Mouse (Mus musculus): ENCODE measurements around the gene Iqcb1. TPM values are rescaled to one million over a fixed set of nuclear protein-coding genes. Genes with fewer than 3 reads are reported as not detected.
A peak's percentile ranks its signal among the peaks of the same experiment; 100 is the strongest.
"Not testable (repeated sequence)": the region's sequence is repeated elsewhere in the genome, so short reads cannot be mapped to it uniquely, and the experiment has no call there.

Gene Iqcb1
- total RNA-seq (2017) = 19.4 and 26.1 TPM in 2 replicates

DNA sequence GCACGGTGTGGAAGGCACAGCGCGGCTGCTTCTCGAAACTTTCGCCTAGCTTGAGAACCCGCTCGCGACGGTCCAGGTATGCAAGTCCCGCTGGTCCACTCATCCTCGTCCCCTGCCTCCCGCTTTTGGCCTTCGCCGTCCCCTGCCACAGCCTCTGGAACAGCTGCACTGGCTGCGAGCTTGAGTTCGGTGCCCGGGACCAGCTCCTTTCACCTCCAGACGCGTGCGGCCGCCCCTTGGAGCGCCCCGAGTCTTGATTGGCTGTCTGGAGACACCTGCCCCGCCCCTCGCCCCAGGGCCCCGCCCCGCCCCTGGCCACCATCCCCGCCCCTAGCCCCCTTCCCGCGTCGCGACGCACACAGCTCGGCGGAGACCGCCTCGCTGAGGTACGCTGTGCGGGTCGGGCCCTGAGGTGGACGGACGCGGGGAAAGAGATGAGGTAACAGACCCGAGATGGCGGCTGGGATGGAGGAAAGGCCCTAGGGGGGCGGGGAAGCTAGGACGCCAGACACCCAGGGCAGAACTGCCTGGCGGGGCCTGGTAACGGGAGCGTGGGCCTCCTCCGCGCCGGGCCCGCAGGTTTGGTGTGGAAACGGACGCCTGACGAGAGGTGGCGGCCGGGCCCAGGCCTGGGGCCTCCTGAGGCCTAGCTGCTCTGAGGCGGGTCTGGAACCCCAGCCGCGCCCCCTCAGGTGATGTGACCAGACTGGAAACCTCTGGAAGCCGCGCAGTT is at the start of gene Iqcb1:
Iqcb1 (plus strand) TSS at position 332 of the 733 bp plus-strand sequence.
- peak; percentile 88 for ATAC-seq (ENCODE audit: extremely low read depth, insufficient number of reproducible peaks, low FRiP score, poor library complexity, severe bottlenecking)

GRCm38 (mm10) chr16:36784146-36784545 is 44.0 kb upstream of the Iqcb1 start:
- ATAC-seq (ENCODE audit: extremely low read depth, insufficient number of reproducible peaks, low FRiP score, poor library complexity, severe bottlenecking) = no peak

GRCm38 (mm10) chr16:36784594-36785313 is 43.4 kb upstream of the Iqcb1 start, which contains the start of gene Slc15a2:
Gene Slc15a2, minus strand, starts transcription at chr16:36784962.
- no peak for ATAC-seq (ENCODE audit: extremely low read depth, insufficient number of reproducible peaks, low FRiP score, poor library complexity, severe bottlenecking)

- no peak for ATAC-seq (ENCODE audit: extremely low read depth, insufficient number of reproducible peaks, low FRiP score, poor library complexity, severe bottlenecking)
Measured at GRCm38 (mm10) chr16:36786466-36786865, 41.7 kb upstream of the Iqcb1 start.

DNA sequence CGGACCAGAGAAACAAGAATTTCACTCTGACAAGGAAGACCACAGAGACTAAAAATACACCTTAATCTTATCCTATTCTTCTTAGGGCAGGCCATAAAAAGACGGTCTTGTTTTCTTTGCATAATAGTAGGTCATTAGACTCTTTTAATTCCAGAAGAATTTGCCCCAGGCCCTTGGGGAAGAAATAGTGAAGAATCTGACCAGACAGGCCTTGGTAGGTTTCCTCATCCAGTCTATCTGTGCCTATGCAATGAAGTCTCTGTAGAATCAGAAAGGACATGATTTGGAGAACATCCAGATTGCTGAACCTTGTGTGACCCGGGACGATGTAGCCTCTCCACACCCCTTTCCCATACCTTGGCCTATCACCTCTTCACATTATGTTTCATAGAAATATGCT is 38.0 kb upstream of the Iqcb1 start:
- ATAC-seq (ENCODE audit: extremely low read depth, insufficient number of reproducible peaks, low FRiP score, poor library complexity, severe bottlenecking) = no peak

GRCm38 (mm10) chr16:36794976-36795375 is 33.2 kb upstream of the Iqcb1 start:
- no peak for ATAC-seq (ENCODE audit: extremely low read depth, insufficient number of reproducible peaks, low FRiP score, poor library complexity, severe bottlenecking)

DNA sequence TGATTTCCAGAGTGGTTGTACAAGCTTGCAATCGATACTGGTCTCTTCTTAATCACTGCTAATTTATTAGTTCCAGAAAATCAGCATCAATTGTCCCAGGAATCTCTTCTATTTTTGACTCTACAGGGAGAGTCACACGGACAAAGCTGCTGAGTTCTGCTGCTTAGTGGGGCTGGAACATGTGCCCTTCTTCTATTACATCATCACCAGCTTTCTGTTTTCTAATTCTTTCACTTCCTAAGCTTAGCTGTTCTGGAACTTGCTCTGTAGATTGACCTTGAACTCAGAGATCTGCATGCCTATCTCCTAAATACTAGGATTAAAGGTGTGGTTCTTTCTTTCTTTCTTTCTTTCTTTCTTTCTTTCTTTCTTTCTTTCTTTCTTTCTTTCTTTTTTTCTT is 29.9 kb upstream of the Iqcb1 start:
- ATAC-seq (ENCODE audit: extremely low read depth, insufficient number of reproducible peaks, low FRiP score, poor library complexity, severe bottlenecking) = no peak

DNA sequence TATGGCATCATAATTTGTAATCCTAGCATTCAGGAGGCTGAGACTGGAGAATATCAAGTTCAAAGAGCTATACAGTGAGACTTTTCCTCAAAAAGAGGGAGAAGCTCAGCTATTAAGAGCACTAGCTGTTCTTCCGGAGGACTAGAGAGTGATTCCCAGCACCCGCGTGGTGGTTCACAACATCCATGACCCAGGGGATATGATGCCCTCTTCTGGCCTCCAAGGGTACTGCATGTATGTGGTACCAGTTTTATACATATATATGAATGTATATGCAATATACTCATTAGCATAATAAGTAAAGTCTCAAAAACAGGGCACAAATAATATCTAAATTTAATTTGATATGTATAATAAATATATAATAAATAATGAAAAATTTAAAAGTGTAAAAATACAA is 25.8 kb upstream of the Iqcb1 start:
- no peak for ATAC-seq (ENCODE audit: extremely low read depth, insufficient number of reproducible peaks, low FRiP score, poor library complexity, severe bottlenecking)

DNA sequence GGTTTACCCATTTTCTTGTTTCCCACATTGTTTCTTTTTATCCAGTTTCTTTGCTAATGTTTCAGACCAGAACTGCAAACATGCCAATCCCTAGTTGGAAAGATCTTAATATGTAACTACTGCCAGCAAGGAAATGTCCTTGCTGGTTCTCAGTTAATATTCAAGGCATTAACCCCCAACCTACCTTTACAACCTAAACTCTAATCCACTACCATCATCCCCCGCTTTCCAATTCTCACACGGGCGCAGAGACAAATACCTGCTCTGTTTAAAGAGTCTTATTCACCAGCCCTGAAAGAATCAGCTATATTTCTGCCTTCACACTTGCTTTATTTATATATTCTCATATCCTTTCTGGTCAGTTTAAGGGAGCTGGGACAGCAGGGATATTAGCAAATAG is 19.6 kb upstream of the Iqcb1 start:
- no peak for ATAC-seq (ENCODE audit: extremely low read depth, insufficient number of reproducible peaks, low FRiP score, poor library complexity, severe bottlenecking)

DNA sequence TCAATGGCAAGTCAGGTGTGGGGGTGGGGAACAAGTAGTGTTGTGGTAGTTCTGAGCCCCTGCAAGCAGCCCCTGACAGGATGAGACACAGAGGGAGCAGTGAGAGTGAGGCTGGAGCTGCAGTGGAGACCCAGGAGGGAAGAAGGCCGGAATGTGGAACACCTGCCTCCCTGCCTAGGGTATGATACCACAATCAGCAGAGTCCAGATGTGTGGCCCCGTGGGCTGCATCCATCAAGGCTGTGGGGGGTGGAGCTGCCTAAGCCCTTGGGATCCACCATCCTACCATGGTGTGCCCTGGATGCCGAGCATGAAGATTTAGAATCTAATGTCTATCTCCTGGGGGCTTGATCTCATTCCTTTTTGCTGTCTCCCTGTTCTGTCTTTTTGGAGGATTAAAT is 14.5 kb upstream of the Iqcb1 start:
- ATAC-seq (ENCODE audit: extremely low read depth, insufficient number of reproducible peaks, low FRiP score, poor library complexity, severe bottlenecking) = no peak

DNA sequence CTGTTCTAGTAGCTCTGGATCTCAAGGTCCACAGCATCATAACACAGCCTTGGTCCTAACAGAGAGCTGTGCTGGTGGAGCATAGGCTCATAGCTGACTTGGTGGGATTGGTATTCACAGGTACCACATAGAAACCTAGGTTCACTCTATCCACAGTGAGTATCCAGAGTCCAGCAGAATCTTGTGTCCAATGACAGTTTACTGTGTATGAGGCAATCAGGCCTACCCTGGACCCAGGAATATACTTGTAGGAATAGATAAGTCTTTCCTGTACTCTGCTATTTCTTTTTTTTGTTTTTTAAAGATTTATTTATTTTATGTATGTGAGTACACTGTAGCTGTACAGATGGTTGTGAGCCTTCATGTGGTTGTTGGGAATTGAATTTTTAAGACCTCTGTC is 11.3 kb upstream of the Iqcb1 start:
- ATAC-seq (ENCODE audit: extremely low read depth, insufficient number of reproducible peaks, low FRiP score, poor library complexity, severe bottlenecking) = no peak

- ATAC-seq (ENCODE audit: extremely low read depth, insufficient number of reproducible peaks, low FRiP score, poor library complexity, severe bottlenecking) = peak; percentile 97
Measured at GRCm38 (mm10) chr16:36817321-36817926, 10.8 kb upstream of the Iqcb1 start.

DNA sequence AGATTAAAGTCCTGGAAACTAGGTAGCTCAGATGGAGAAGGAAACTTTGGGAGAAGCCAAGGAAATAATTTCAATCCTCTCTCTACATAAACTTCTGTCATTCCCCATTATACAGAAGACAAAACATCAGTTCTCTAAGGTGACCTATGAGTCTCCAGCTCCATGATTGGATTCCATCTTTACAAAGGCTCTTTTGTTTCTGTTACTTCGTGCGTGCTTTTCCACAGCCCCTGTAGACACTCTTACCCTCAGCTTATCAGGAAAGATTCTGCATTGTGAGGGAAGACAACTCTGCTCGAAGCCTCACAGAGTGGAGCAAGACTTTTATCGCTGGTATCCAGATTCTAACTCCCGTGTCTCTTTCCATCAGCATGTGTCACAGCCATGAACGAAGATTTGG is 8.2 kb upstream of the Iqcb1 start:
- ATAC-seq (ENCODE audit: extremely low read depth, insufficient number of reproducible peaks, low FRiP score, poor library complexity, severe bottlenecking) = no peak

DNA sequence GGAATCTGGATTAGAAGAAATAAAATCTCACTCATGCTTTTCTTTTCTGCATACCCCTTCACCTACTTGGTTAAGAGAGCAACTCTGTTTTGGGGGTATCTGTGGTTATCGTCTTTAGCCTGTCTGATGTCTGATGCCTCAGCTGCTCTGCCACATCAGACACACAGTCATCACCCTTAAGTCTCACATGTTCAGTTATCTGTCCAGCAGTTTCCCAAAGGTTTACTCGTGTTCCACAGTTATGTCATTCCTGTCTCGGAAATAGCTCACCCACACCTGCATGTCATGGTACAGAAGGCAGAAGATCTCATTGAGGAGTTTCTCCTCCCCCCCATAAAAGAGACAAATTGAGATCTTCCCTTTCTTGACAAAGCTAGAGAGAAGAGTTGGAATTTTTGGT is 7.4 kb upstream of the Iqcb1 start:
- no peak for ATAC-seq (ENCODE audit: extremely low read depth, insufficient number of reproducible peaks, low FRiP score, poor library complexity, severe bottlenecking)

DNA sequence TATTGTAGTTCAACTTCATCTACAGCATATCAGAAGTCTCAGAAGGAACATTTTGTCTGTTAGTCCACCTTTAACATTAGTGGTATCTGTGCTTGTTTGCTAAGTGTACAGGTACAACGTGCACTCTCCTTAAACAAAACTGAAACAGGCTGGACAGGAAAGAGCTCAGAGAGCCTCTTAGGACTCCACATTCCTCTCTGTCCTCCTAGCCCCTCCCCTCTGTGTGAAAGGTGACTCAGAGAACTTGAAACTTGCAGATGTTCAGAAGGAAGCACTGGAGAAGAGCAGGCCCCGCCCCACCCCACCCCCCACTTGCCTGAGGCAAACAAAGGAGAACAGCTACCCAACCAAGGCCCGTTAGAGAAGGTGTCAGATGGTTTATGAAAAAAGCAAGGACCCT is 6.7 kb upstream of the Iqcb1 start:
- ATAC-seq (ENCODE audit: extremely low read depth, insufficient number of reproducible peaks, low FRiP score, poor library complexity, severe bottlenecking) = peak; percentile 61; the same call in 1 of the 2 replicates

GRCm38 (mm10) chr16:36827611-36828053 is 553 bp upstream of the Iqcb1 start:
- ATAC-seq (ENCODE audit: extremely low read depth, insufficient number of reproducible peaks, low FRiP score, poor library complexity, severe bottlenecking) = peak; percentile 27

DNA sequence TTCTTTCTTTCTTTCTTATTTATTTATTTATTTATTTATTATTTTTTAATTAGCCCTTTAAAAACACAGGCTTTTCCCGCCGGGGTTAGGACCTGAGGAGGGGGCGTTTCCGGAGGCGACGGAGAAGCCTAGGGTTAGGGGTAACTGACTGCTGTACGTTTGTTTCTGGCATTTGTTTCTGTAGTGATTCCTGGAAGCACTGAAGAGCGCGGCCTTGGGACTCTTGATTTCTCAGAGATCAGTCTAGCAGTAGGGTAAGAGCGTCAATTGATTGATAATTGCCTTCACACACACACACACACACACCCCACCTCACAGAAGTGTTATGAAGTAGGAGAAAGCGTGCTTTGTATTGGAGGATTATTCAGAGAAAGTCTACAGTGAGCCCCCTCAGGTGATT is 635 bp downstream of the Iqcb1 start:
- no peak for ATAC-seq (ENCODE audit: extremely low read depth, insufficient number of reproducible peaks, low FRiP score, poor library complexity, severe bottlenecking)

DNA sequence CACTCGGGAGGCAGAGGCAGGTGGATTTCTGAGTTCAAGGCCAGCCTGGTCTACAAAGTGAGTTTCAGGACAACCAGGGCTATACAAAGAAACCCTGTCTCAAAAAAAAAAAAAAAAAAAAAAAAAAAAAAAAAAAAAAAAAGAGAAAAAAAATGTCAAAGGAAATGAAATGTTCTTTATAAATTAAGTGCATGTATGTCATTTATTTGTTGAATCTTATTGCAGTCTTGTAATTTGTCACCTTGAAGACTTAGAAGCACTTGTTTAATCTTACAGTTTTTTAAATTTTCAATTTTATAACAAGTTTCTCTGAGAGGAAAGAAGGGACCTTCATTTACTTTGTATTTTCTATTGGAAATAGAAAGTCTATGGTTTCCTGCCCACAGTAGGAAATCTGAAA is 18.7 kb downstream of the Iqcb1 start:
- ATAC-seq (ENCODE audit: extremely low read depth, insufficient number of reproducible peaks, low FRiP score, poor library complexity, severe bottlenecking) = not testable (repeated sequence)

DNA sequence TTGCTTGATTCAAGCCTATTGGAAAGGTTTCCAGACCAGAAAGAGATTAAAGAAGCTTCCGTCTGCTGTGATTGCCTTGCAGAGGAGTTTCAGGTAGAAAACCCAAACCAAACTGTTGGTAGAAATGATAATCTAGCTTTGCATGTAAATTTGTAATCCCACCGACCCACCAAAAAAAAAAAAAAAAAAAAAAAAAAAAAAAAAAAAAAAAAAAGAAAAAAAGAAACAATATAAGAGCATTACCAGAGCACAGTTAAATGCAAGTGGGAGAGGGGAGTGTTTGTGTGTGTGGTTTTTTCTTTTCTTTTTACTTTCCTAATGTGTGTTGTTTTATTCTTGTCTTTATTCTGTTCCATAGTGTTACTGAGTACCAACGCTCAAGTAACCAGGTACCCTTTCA is 23.0 kb downstream of the Iqcb1 start:
- no peak for ATAC-seq (ENCODE audit: extremely low read depth, insufficient number of reproducible peaks, low FRiP score, poor library complexity, severe bottlenecking)

GRCm38 (mm10) chr16:36863585-36863984 is 35.4 kb downstream of the Iqcb1 start:
- ATAC-seq (ENCODE audit: extremely low read depth, insufficient number of reproducible peaks, low FRiP score, poor library complexity, severe bottlenecking) = no peak

Data from neutrophil, adult 5-6 weeks (primary cell).